Mouse (Mus musculus) frontal cortex, postnatal 36 days (tissue): ENCODE measurements at regions not wholly inside any gene's neighbourhood (a gene's known extent, or its start where the extent isn't known, plus 50 kb on each side); places are given as distances from the start of the nearest gene placed in this dataset.

Experiments
- DNase-seq, 2 experiments: peaks; one replicate each; pipeline ENCODE4 v3.0.0; 2022; ENCODE audit warnings: low spot score in 2 of 2

GRCm38 (mm10) chr9:35328503-35328902 lies 60.8 kb downstream of the Rpusd4 start:
- no peak for DNase-seq

DNA sequence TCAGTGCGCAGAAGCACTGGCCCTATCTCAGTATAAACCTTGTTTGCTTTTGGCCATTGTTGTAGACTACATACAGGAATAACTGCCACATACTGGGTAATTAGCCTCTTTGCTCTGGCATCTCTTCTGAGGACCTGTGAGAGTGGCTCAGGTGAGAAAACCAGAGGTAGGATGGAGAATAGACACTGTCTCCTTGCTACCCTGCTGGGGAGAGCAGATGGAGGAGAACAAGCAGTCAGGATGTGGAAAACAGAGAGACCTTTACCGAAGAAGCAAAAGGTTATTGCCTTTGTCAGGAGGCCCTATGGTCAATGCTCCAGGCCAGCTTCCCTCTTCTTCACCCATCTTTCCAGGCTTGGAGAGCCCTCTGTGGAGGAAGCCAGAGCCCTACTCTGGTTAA lies 62.7 kb downstream of the Rpusd4 start:
- DNase-seq, result no peak

DNA sequence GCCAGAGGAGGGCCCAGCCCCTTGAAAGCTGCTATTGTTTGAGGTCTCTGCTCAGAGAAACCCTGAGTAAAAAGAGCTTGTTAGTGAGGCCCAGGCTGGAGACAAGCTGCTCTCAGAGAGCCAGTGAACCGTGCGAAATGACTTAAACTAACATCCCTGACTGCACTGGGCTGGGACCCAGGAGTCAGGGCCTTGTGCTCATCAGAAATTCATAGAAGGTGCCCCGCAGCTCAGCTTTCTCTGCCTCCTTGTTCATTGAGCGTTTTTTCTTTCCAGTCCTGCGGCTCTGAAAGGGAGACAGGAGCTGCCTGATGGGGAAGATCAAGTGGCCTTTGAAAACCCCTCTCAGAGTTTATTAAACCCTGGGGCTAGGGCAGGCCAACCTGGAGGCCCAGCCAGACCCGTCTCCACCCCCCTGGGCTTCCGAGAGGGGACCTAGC lies 63.6 kb downstream of the Rpusd4 start:
- peak; percentile 16 to 64 for DNase-seq

GRCm38 (mm10) chr9:35332688-35333630 lies 65.3 kb downstream of the Rpusd4 start:
- DNase-seq, result no peak

DNA sequence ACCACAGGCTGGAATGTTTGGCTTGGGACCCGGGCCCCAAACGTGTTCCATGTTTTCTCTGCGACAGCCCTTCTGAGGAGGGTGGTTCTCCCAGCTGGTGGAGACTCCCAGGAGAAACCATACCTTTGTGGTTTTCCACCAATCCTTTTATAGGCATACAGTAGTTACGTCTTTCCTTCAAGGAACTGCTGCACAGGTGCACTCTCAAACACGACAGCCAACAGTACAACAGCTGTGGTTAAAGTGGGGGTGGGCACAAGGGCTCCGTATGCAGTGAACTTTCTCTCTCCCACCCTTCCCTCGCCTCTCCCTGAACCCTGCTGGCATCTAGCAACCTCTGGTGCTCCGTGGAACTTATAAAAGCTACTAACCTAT lies 66.0 kb downstream of the Rpusd4 start:
- DNase-seq, result no peak

DNA sequence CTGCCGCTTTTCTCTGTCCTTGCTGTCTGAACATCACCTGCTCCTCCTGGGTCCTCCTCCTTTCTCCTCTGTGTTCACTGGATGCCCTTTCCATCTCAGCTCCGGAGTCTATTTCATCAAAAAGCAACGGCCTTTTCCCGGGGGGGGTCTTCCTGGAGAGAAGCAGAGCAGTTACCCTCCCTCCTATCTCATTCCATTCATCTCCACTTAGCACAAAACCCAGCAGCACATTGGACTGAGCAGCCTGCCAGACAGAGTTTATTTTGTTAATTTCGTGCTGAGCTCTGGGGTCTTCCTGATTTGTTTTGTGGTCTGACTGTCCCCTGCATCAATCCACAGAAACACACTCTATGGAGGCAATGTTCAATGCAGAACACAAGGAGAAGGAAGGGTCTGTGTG lies 66.9 kb downstream of the Rpusd4 start:
- DNase-seq, result no peak

DNA sequence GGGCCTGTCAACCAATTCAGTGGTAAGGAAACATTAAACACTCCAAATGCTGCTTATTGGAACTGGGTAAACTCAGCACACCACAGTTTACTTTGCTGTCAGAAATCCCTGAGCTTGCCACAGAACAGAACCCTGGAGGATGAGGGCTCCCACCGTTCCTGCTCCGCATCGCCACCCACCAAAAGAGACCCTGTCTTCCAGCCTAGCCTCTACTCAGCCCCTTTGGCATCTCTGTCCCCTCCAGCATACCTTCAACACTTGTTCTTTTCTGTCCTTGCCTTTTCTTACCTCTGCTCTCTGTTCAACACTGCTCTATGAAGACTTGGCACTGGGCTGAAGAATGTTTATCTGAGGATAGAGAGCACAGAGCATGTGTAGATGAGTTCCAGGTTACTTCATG lies 67.5 kb downstream of the Rpusd4 start:
- no peak for DNase-seq

- DNase-seq, result no peak
These were observed 68.4 kb downstream of the Rpusd4 start for GRCm38 (mm10) chr9:35335888-35336700.

GRCm38 (mm10) chr9:35336701-35337055 lies 69.0 kb downstream of the Rpusd4 start:
- no peak for DNase-seq

- no peak for DNase-seq
These were observed 71.2 kb downstream of the Rpusd4 start for GRCm38 (mm10) chr9:35338858-35339257.

DNA sequence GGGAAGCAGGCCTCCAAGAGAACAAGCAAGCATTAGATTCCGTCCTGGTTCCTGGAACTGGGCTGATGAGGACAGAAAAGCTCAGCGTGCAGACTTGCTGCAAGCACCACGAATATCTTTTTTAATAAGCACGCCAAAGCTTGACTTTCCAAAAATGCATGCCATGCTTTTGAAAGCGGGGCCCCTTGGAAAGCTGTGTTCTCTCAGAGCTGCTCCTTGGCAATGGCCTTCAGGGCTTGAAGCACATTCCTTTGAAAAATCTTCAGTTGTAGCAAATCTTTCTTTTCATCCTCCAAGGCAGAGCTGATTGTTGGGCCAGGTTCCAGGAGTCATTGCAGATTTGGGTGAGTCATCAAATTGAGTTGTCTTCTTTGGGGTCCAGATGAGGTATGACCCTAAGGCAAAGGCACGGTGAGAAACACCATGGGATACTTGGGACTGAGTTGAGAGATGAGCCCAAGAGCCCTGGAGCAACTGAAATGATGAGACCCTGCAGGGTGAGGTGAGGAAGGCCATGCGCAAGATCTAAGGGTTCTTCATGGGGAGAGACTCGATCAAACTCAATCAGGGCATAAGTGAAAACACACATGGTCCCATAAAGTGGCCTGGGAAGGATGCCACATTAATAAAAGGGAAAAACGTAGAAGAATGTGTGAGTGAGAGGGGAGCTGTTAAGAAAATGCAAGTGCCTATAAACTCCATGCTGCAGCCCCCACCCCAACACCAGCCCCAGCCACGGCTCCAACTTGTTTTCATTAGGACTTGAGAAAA lies 72.0 kb downstream of the Rpusd4 start:
- no peak for DNase-seq

- no peak for DNase-seq
These were observed 72.6 kb downstream of the Rpusd4 start for GRCm38 (mm10) chr9:35340263-35340573.

GRCm38 (mm10) chr9:35340811-35341210 lies 73.1 kb downstream of the Rpusd4 start:
- DNase-seq, result no peak

DNA sequence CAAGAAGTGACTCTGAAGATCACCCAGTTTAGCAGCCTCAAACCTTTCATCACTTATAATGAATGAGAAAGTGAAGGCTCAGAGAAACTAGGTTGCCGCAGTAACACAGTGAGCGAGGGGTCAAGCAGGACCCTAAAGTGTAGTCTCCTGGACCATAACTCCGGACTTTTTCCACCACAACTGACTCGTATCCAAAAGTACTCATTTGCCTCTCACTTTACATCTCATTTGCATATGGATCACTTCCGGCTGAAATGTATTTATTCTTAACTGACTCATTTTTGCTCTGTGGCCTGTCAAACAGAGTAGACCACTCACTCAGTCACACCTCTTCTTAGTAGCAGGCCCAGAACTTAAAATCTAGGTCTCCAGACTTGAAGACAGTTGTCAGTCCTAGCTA lies 73.7 kb downstream of the Rpusd4 start:
- no peak for DNase-seq

DNA sequence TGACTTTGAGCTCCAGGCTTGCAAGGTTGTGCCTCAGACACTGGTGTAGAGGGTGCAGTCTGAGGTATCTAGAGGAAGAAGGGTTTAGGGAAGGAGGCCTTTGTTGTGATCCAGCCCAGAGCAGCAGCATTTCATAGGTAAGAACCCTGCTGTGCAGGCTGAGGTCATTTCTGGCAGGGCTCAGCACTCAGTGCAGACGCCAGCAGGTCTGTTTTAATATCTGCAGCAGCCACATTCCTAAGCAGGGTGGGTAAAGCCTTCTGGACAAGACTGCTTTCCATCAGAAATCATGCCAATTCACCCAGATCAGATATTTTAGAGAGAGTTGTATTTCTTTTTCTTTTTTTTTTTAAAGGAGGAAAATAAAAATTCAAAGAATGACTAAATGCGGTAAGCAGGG lies 74.8 kb downstream of the Rpusd4 start:
- no peak for DNase-seq

- no peak for DNase-seq
These were observed 75.7 kb downstream of the Rpusd4 start for GRCm38 (mm10) chr9:35343336-35343735.

DNA sequence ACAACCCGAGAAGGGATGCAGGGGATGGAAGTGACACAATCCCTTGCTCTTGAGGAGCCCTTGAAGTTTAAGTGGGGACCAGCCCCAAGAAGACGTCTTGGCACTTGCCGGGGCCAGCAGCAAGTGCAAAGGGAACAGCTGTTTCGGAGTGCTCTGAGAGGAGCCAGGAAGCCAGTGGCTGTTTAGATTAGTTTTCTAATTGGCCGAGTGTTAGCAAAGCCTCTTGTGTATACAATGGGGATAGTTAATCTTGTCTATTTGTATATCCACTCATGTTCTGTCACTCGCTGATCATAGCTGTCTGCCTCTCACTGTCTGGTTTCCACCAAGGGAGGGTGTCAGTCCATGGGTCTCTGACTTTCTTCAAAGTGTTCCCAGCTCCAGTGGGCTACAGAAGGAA lies 76.6 kb upstream of the Cdon start:
- no peak for DNase-seq

GRCm38 (mm10) chr9:35346378-35346777 lies 74.5 kb upstream of the Cdon start:
- no peak for DNase-seq

- DNase-seq, result no peak
These were observed 70.8 kb upstream of the Cdon start for GRCm38 (mm10) chr9:35350046-35350552.

- DNase-seq, result no peak
These were observed 69.4 kb upstream of the Cdon start for GRCm38 (mm10) chr9:35351576-35351975.

DNA sequence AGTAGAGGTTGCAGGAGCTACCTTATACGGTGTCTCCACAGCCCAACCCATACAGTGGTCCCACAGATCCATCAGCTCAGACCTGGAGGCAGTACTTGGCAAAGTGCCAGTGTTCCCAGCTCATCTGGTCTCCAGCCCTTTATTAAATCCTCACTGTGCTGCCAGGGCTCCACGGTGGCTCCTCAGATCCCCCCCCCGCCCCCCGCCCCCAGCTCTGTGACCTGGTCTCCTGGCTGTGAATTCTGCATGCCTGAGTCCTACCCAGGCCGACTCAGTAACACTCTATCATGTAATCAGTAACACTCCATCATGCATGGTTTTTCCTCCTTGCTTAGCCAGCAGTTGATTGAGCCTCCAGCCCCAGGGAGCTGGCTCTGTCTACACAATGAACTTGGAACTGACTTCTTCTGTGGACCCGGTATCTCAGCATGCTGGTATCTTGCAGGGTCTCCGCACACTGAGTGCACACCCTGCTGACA lies 66.2 kb upstream of the Cdon start:
- DNase-seq, result no peak

DNA sequence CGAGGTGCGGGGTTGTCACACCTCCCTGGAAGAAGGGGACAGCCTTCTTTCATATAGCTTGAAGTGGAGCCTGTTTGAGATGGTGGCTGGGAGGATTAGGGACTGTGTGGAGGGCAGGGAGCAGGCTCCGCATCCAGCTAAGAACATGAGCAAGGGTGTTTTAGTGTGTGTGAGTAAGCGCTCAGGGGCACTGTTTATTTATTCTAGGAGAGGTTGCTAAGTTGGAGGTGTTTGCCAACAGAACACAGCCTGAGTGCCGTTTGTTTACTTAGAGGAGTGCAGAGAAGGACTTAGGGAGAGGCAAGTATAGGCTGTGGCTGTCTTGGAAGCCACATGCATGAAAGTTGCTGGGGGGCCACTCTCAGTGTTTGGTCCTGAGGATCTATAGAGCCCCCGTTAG lies 61.2 kb upstream of the Cdon start:
- DNase-seq, result no peak
